Mouse (Mus musculus) heart, postnatal 0 days (tissue): ENCODE measurements around the gene Dhx30.

Experiments used
- CTCF ChIP-seq: IDR thresholded peaks from 2 replicates; pipeline ENCODE4 v1.5.1; 2016; ENCODE audit warnings: antibody characterized with exemption, control low read depth, low read depth
- EP300 ChIP-seq: IDR thresholded peaks from 2 replicates; pipeline ENCODE4 v1.6.1; 2016; ENCODE audit warnings: antibody characterized with exemption, low read depth

GRCm38 (mm10) chr9:110116977-110117778 is 452 bp downstream of the Dhx30 start, which contains the start of gene Smarcc1:
- TF ChIP-seq CTCF (no peak), EP300 (peak; percentile 61; the same call in 1 of the 2 replicates)
